ENCODE assay signal across 8 mouse cellular contexts in genomic region chr13:43183248-43184055, GRCm38 (mm10). TPM values are rescaled to one million over a fixed set of nuclear protein-coding genes. Genes with fewer than 3 reads are reported as not detected.
DNase-seq lines count a peak whose midpoint lies in the region; ATAC-seq and TF ChIP-seq lines count a peak whose summit lies in the region.

No protein-coding gene starts in this region.

- no peaks in the 10 kb centered on the region for H3K36me3 ChIP-seq in kidney, embryonic 15.5 days
- H3K36me3 ChIP-seq in kidney, adult 2 months (ENCODE audit: control insufficient read depth, insufficient read depth, low read length), result no peaks in the 10 kb centered on the region
- H3K36me3 ChIP-seq in hindbrain, embryonic 15.5 days, result no peaks in the 10 kb centered on the region
- H3K36me3 ChIP-seq in midbrain, postnatal 0 days (ENCODE audit: insufficient read depth, low read length), result no peaks in the 10 kb centered on the region

- H3K27ac ChIP-seq in kidney, embryonic 15.5 days, result no peak overlapping the region
- H3K27ac ChIP-seq in kidney, adult 2 months (ENCODE audit: insufficient read depth, low read depth, low read length), result no peak overlapping the region
- H3K27ac ChIP-seq in hindbrain, embryonic 15.5 days (replicated peaks), result no peak overlapping the region
- no peak overlapping the region for H3K27ac ChIP-seq in midbrain, postnatal 0 days (ENCODE audit: low read depth, low read length)

- peak overlapping the region; percentile 58 for H3K4me2 ChIP-seq in kidney, embryonic 15.5 days
- peak overlapping the region; percentile 58 for H3K4me2 ChIP-seq in hindbrain, embryonic 15.5 days
- H3K4me2 ChIP-seq in midbrain, postnatal 0 days (ENCODE audit: low read depth, low read length, poor library complexity, severe bottlenecking), result peak overlapping the region; percentile 56

- H3K4me1 ChIP-seq in kidney, embryonic 15.5 days, result peaks cover 16% of the 10 kb centered on the region
- H3K4me1 ChIP-seq in kidney, adult 2 months (ENCODE audit: control insufficient read depth, insufficient read depth, low read length), result no peaks in the 10 kb centered on the region
- H3K4me1 ChIP-seq in hindbrain, embryonic 15.5 days (replicated peaks), result peaks cover 14% of the 10 kb centered on the region
- no peaks in the 10 kb centered on the region for H3K4me1 ChIP-seq in midbrain, postnatal 0 days (ENCODE audit: insufficient read depth, low read length)

- ATAC-seq in kidney, embryonic 15.5 days (replicated peaks; ENCODE audit: low FRiP score), result peak; percentile 70; the same call in 1 of the 2 replicates
- ATAC-seq in hindbrain, embryonic 15.5 days (ENCODE audit: low FRiP score, low read depth), result peak; percentile 76
- no peak for ATAC-seq in midbrain, postnatal 0 days (ENCODE audit: low FRiP score)

- TF ChIP-seq POLR2A in kidney, adult 2 months (IDR thresholded peaks at IDR 0.05; ENCODE audit: low read depth, low read length), result no peak

- 0 out of 2 replicates have a peak, but pooled peaks cover 11% of the 10 kb centered on the region for H3K27me3 ChIP-seq in kidney, embryonic 15.5 days
- no peaks in the 10 kb centered on the region for H3K27me3 ChIP-seq in kidney, adult 2 months (replicated peaks; ENCODE audit: control insufficient read depth, insufficient read depth, low read length)
- H3K27me3 ChIP-seq in hindbrain, embryonic 15.5 days, result no peaks in the 10 kb centered on the region
- no peaks in the 10 kb centered on the region for H3K27me3 ChIP-seq in midbrain, postnatal 0 days (ENCODE audit: insufficient read depth, low read length)

- H3K4me3 ChIP-seq in kidney, embryonic 15.5 days (replicated peaks), result peak overlapping the region; percentile 39
- H3K4me3 ChIP-seq in kidney, adult 2 months (ENCODE audit: insufficient read depth, low read depth, low read length), result no peak overlapping the region
- peak overlapping the region; percentile 26 for H3K4me3 ChIP-seq in hindbrain, embryonic 15.5 days
- H3K4me3 ChIP-seq in midbrain, postnatal 0 days (ENCODE audit: low read depth, low read length), result peak overlapping the region; percentile 25

- no peak for DNase-seq in kidney, adult 2 months
- peak; percentile 23 for DNase-seq in adipocyte (ENCODE audit: low spot score)
- peak; percentile 34 for DNase-seq in midbrain, postnatal 0 days (ENCODE audit: low spot score)
- DNase-seq in gastrocnemius, postnatal 14 days, result no peak
- DNase-seq in thymus, postnatal 10 days (ENCODE audit: low spot score in 2 of 2), result no peak
- DNase-seq in thymus, adult 18-20 months, result no peak

- intact Hi-C loops in gastrocnemius, postnatal 14 days (cut with DNase I; ENCODE audit: low total_unique reads), result loop anchor here (5.0 kb wide), 1 partner anchor 214 kb away; the partner anchor contains the start of gene Nol7

- H3K9me3 ChIP-seq in kidney, embryonic 15.5 days (replicated peaks), result no peaks in the 10 kb centered on the region
- H3K9me3 ChIP-seq in hindbrain, embryonic 15.5 days, result no peaks in the 10 kb centered on the region
- H3K9me3 ChIP-seq in midbrain, postnatal 0 days (ENCODE audit: low read length), result no peaks in the 10 kb centered on the region

- no peak overlapping the region for H3K9ac ChIP-seq in kidney, embryonic 15.5 days
- no peak overlapping the region for H3K9ac ChIP-seq in hindbrain, embryonic 15.5 days
- no peak overlapping the region for H3K9ac ChIP-seq in midbrain, postnatal 0 days (replicated peaks; ENCODE audit: low read length, poor library complexity, severe bottlenecking)

- 44% methylated on average over 8 of the region's 8 CpGs for WGBS in kidney, embryonic 15.5 days
- 40% methylated on average over 8 of the region's 8 CpGs for WGBS in kidney, adult 2 months
- WGBS in hindbrain, embryonic 15.5 days, result 46% methylated on average over 8 of the region's 8 CpGs
- WGBS in midbrain, postnatal 0 days, result 30% methylated on average over 8 of the region's 8 CpGs

- TF ChIP-seq CTCF in kidney, adult 2 months (conservative IDR thresholded peaks at IDR 0.05; ENCODE audit: insufficient read depth, insufficient read length, low read depth, low read length), result no peak
- no peak for TF ChIP-seq CTCF in midbrain, postnatal 0 days (IDR thresholded peaks at IDR 0.05)

RNA-seq across cellular contexts. Expression of gene Tbc1d7, which starts 12.2 kb away (rescaled TPM):
- polyA plus RNA-seq in kidney, embryonic 15.5 days (2015; fragmentation: Nextera tagmentation; extraction: Ambion mirVana), result 51.6 and 54.7 TPM in 2 replicates
- 26.3 and 33.7 TPM in 2 replicates for polyA plus RNA-seq in kidney, adult 2 months (2012; rRNA removed)
- 76.3 and 76.7 TPM in 2 replicates for polyA plus RNA-seq in hindbrain, embryonic 15.5 days (2015; fragmentation: Nextera tagmentation; extraction: Ambion mirVana)
- 30.8 and 48.9 TPM in 2 replicates for total RNA-seq in midbrain, postnatal 0 days (2014; rRNA removed)
- polyA plus RNA-seq in midbrain, postnatal 0 days (2015; fragmentation: Nextera tagmentation; extraction: Ambion mirVana), result 85.9 and 94.3 TPM in 2 replicates
- 10 to 100 TPM; 22.6 to 26.3 TPM for total RNA-seq in gastrocnemius, postnatal 14 days (2021)

Comparison
In these comparisons a context has a peak if more than half of its experiments do, and no peak if none do; other contexts are left out.
1. DNase-seq: peak in adipocyte (single experiment) and midbrain, postnatal 0 days (single experiment); none in kidney, adult 2 months (single experiment), gastrocnemius, postnatal 14 days (single experiment), thymus, postnatal 10 days (0 of 2) and thymus, adult 18-20 months (0 of 2).
2. Peak in every context shown above with its lines, with median percentiles within 50 percentile points of each other: H3K4me2 ChIP-seq.